Mouse (Mus musculus): ENCODE results near the gene Snap47. TPM values are rescaled to one million over a fixed set of nuclear protein-coding genes. Genes with fewer than 3 reads are reported as not detected.

The Snap47 gene
- total and polyA plus RNA-seq, 2 experiments from 2014 or later: 369 to 507 TPM

GRCm38 (mm10) chr11:59390470-59390869 is 60.5 kb downstream of the Snap47 start:
- DNase-seq (no peak), ATAC-seq (no peak)
- Histone ChIP-seq H3K9me3 (ENCODE audit: low read length) (no peaks in the 10 kb centered on the region), H3K36me3 (ENCODE audit: insufficient read depth) (no peaks in the 10 kb centered on the region), H3K9ac (no peak overlapping the region), H3K27ac (ENCODE audit: low read depth, low read length) (no peak overlapping the region), H3K4me2 (ENCODE audit: low read depth) (no peak overlapping the region), H3K4me1 (ENCODE audit: insufficient read depth) (peaks cover 3% of the 10 kb centered on the region; the same call in 1 of the 2 replicates), H3K4me3 (ENCODE audit: low read depth, low read length) (no peak overlapping the region), H3K27me3 (ENCODE audit: insufficient read depth, low read length) (no peaks in the 10 kb centered on the region)
- no peak for TF ChIP-seq CTCF (IDR thresholded peaks at IDR 0.05; ENCODE audit: low read depth)
- 63% methylated on average over 9 of the region's 9 CpGs for WGBS

GRCm38 (mm10) chr11:59389617-59390016 is 61.4 kb downstream of the Snap47 start:
- no peak for TF ChIP-seq CTCF (IDR thresholded peaks at IDR 0.05; ENCODE audit: low read depth)
- ATAC-seq (no peak), DNase-seq (no peak)
- WGBS: 69% methylated on average over 4 of the region's 4 CpGs
- Histone ChIP-seq H3K4me2 (ENCODE audit: low read depth) (no peak overlapping the region), H3K27me3 (ENCODE audit: insufficient read depth, low read length) (no peaks in the 10 kb centered on the region), H3K9me3 (ENCODE audit: low read length) (no peaks in the 10 kb centered on the region), H3K9ac (no peak overlapping the region), H3K4me3 (ENCODE audit: low read depth, low read length) (no peak overlapping the region), H3K36me3 (ENCODE audit: insufficient read depth) (no peaks in the 10 kb centered on the region), H3K4me1 (ENCODE audit: insufficient read depth) (peaks cover 3% of the 10 kb centered on the region; the same call in 1 of the 2 replicates), H3K27ac (ENCODE audit: low read depth, low read length) (no peak overlapping the region)

GRCm38 (mm10) chr11:59388806-59389205 is 62.2 kb downstream of the Snap47 start:
- TF ChIP-seq CTCF (IDR thresholded peaks at IDR 0.05; ENCODE audit: low read depth): no peak
- H3K36me3 ChIP-seq (ENCODE audit: insufficient read depth): no peaks in the 10 kb centered on the region
- H3K9ac ChIP-seq: no peak overlapping the region
- ATAC-seq (no peak), DNase-seq (no peak)
- H3K4me3 ChIP-seq (ENCODE audit: low read depth, low read length): no peak overlapping the region
- no peaks in the 10 kb centered on the region for H3K27me3 ChIP-seq (ENCODE audit: insufficient read depth, low read length)
- no peak overlapping the region for H3K27ac ChIP-seq (ENCODE audit: low read depth, low read length)
- no peaks in the 10 kb centered on the region for H3K9me3 ChIP-seq (ENCODE audit: low read length)
- peaks cover 3% of the 10 kb centered on the region; the same call in 1 of the 2 replicates for H3K4me1 ChIP-seq (ENCODE audit: insufficient read depth)
- no peak overlapping the region for H3K4me2 ChIP-seq (ENCODE audit: low read depth)
- 79% methylated on average over 4 of the region's 4 CpGs for WGBS

- Histone ChIP-seq H3K36me3 (ENCODE audit: insufficient read depth) (no peaks in the 10 kb centered on the region), H3K4me1 (ENCODE audit: insufficient read depth) (no peaks in the 10 kb centered on the region), H3K4me2 (ENCODE audit: low read depth) (no peak overlapping the region), H3K9me3 (ENCODE audit: low read length) (no peaks in the 10 kb centered on the region), H3K9ac (no peak overlapping the region), H3K27me3 (ENCODE audit: insufficient read depth, low read length) (no peaks in the 10 kb centered on the region), H3K27ac (ENCODE audit: low read depth, low read length) (no peak overlapping the region), H3K4me3 (ENCODE audit: low read depth, low read length) (no peak overlapping the region)
- DNase-seq (no peak), ATAC-seq (no peak)
- 69% methylated on average over 4 of the region's 4 CpGs for WGBS
- no peak for TF ChIP-seq CTCF (IDR thresholded peaks at IDR 0.05; ENCODE audit: low read depth)
Measured at GRCm38 (mm10) chr11:59387471-59387870, 63.5 kb downstream of the Snap47 start.

- H3K4me2 ChIP-seq (ENCODE audit: low read depth): no peak overlapping the region
- no peaks in the 10 kb centered on the region for H3K9me3 ChIP-seq (ENCODE audit: low read length)
- H3K9ac ChIP-seq: no peak overlapping the region
- DNase-seq (no peak), ATAC-seq (no peak)
- H3K27ac ChIP-seq (ENCODE audit: low read depth, low read length): no peak overlapping the region
- no peaks in the 10 kb centered on the region for H3K27me3 ChIP-seq (ENCODE audit: insufficient read depth, low read length)
- no peak for TF ChIP-seq CTCF (IDR thresholded peaks at IDR 0.05; ENCODE audit: low read depth)
- 22% methylated on average over 8 of the region's 8 CpGs for WGBS
- no peak overlapping the region for H3K4me3 ChIP-seq (ENCODE audit: low read depth, low read length)
- no peaks in the 10 kb centered on the region for H3K4me1 ChIP-seq (ENCODE audit: insufficient read depth)
- H3K36me3 ChIP-seq (ENCODE audit: insufficient read depth): no peaks in the 10 kb centered on the region
Measured at GRCm38 (mm10) chr11:59385123-59385522, 65.9 kb downstream of the Snap47 start.

- no peaks in the 10 kb centered on the region for H3K9me3 ChIP-seq (ENCODE audit: low read length)
- no peaks in the 10 kb centered on the region for H3K36me3 ChIP-seq (ENCODE audit: insufficient read depth)
- H3K27ac ChIP-seq (ENCODE audit: low read depth, low read length): no peak overlapping the region
- H3K9ac ChIP-seq: no peak overlapping the region
- H3K4me2 ChIP-seq (ENCODE audit: low read depth): no peak overlapping the region
- DNase-seq: no peak
- TF ChIP-seq CTCF (IDR thresholded peaks at IDR 0.05; ENCODE audit: low read depth): no peak
- H3K4me1 ChIP-seq (ENCODE audit: insufficient read depth): no peaks in the 10 kb centered on the region
- H3K27me3 ChIP-seq (ENCODE audit: insufficient read depth, low read length): no peaks in the 10 kb centered on the region
- WGBS: 63% methylated on average over 7 of the region's 7 CpGs
- no peak overlapping the region for H3K4me3 ChIP-seq (ENCODE audit: low read depth, low read length)
- no peak for ATAC-seq
Measured at GRCm38 (mm10) chr11:59384441-59384959, 66.5 kb downstream of the Snap47 start.

- H3K4me3 ChIP-seq (ENCODE audit: low read depth, low read length): no peak overlapping the region
- DNase-seq (no peak), ATAC-seq (no peak)
- H3K36me3 ChIP-seq (ENCODE audit: insufficient read depth): no peaks in the 10 kb centered on the region
- no peaks in the 10 kb centered on the region for H3K27me3 ChIP-seq (ENCODE audit: insufficient read depth, low read length)
- no peaks in the 10 kb centered on the region for H3K9me3 ChIP-seq (ENCODE audit: low read length)
- no peaks in the 10 kb centered on the region for H3K4me1 ChIP-seq (ENCODE audit: insufficient read depth)
- no peak overlapping the region for H3K4me2 ChIP-seq (ENCODE audit: low read depth)
- TF ChIP-seq CTCF (IDR thresholded peaks at IDR 0.05; ENCODE audit: low read depth): no peak
- no peak overlapping the region for H3K9ac ChIP-seq
- no peak overlapping the region for H3K27ac ChIP-seq (ENCODE audit: low read depth, low read length)
Measured at GRCm38 (mm10) chr11:59379547-59379946, 71.4 kb downstream of the Snap47 start.

Measured in forebrain, postnatal 0 days (tissue).